Mouse (Mus musculus) v-Abl transformed pro-B cells (cell line): Measurements from ENCODE around the gene Flad1.

ENCODE experiments used
- in situ Hi-C, 2 experiments: fragments of 400-800 bp; cut with MboI; formaldehyde crosslinking; loops; one replicate each; pipeline ENCODE4 v1.15.1; 2025; ENCODE audit not compliant: unreplicated experiment in 2 of 2

Flad1 gene

GRCm38 (mm10) chr3:89386438-89387420, 24.9 kb downstream of the Flad1 start:
- in situ Hi-C loops: no loop called here

DNA sequence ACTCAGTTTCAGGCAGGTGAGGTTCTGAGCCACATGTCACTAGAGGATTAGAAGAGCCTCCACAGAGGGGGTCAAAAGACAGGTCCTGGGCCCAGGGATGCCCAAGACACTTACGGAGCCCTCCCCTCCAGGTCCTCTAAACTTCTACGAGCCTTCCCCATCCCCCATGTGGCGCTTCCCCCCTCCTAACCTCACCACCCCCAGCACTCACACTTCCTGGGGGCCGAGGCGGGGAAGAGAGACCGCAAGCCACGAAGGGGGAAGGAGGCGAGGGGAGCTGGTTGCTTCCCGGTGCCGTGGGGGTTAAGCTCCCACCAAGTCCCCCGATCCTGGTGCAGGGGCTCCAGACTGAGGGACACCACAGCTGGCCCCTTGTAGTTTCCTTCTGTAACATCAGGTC, 26.2 kb downstream of the Flad1 start:
- in situ Hi-C loops: no loop called here

- in situ Hi-C loops: no loop called here
Measured at GRCm38 (mm10) chr3:89384331-89385076, 27.2 kb downstream of the Flad1 start.

- in situ Hi-C loops: no loop called here
Measured at GRCm38 (mm10) chr3:89383651-89384255, 27.9 kb downstream of the Flad1 start.

DNA sequence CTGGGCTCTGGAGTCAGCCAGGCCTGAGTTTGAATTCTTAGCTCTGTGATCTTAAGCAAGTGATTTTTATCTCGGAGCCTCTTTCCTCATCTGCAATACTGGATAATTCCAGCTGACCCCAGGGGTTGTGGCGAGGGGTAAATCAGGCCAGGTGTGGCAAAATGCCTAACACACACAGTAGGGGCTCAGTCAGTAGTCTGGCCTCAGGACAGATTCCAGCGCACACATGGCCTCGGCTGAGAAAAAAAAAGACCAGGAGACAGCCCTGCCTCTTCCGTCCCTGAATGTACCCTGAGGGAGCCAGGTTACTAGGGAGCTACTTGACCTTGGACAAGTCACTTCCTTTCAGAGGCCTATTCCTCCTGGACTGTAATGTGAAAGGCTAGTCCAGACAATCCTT, 28.7 kb downstream of the Flad1 start:
- in situ Hi-C loops: no loop called here

DNA sequence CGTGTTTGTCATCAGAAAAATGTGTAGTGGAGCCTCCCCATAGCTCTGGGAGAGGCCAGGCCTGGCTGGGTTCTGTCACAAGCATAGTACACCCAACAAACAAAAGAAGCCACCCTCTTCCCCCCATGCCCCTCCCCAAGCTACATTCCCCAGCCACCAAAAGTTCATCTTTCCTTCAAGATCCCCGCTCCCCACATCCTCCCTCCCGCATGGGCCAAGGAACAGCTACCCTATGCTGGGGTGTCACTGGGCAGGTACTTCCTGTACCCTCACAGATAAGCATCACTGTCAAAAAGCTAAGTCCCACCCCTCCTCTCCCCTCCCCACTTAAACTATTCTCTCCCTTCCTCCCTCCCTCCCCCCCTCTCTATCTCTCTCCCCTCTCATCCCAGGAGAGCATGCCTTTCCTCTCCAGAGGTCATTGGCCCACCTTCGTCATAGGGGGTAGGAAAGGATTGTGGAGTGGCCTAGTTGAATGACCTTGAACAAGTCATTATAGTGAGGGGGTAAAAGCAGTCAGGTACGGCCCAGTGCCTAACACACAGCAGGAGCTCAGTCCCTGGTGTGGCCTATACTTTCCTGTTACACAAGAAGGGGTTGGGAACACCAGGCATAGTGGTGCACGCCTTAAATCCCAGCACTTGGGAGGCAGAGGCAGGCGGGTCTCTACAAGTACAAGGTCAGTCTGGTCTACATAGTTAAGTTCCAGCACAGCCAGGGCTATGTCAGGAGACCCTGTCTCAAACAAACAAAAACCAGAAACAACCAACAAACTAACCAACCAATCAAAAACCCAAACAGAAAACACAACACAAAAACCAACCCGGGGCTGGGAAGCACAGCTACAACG, 29.4 kb downstream of the Flad1 start:
- in situ Hi-C loops: no loop called here

DNA sequence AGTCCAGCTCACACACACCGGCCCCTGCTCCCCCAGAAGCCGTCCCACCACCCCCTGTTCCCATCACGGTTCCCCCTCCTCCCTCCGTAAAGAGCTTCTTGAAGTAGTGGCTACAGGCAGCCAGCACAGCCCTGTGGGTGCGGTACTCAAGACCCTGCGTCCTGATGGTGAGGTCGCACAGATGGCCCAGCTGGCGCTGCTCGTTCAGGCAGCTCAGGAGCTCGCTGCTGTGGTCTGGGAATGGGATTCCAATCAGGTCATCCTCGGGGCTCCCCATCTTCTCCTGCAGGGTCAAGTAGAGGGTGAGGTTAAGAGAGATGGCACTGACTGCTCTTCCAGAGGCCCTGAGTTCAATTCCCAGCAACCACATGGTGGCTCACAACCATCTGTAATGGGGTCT, 30.4 kb downstream of the Flad1 start:
- in situ Hi-C loops: no loop called here

GRCm38 (mm10) chr3:89380711-89381110, 31.0 kb downstream of the Flad1 start:
- in situ Hi-C loops: no loop called here

- in situ Hi-C loops: no loop called here
Measured at GRCm38 (mm10) chr3:89380291-89380690, 31.4 kb downstream of the Flad1 start.

- in situ Hi-C loops: loop anchor here in 1 of 2 experiments (10.0 kb wide), 1 partner anchor 105 kb away; no protein-coding TSS in a partner anchor
Measured at GRCm38 (mm10) chr3:89379388-89380131, 32.1 kb downstream of the Flad1 start.

DNA sequence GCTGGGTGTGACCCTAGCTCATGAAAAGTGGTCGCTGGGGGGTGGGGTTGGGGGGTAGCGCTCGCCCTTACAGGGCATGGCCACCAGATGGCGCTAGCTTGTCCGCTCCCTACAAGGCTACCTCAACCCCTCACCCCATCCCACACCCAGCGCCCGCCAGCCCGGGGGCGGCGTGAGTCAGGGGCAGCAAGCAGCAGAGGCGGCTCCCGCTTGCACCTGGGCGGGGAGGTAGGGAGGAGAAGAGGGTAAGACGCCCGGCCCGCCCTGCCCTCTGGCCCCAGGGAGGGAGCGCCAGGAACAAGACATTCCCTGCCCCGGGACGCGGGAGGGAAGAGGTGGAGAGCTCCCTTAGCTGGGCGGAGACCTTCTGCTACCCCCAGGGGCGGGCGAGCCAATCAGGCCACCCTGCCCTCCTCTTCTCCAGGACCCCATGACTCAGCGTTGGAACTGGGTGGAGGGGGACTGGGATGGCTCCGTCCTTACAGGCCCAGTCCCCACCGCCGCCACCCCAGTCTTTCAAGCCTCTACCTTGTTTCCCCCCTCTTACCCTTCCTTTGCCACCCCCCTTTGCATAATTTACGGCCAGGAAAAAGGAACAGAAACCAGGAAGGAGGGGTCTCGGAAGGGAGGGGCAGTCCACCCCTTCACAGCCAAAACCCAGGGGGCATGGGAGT, 33.1 kb downstream of the Flad1 start:
- in situ Hi-C loops: loop anchor here in 1 of 2 experiments (10.0 kb wide), 1 partner anchor 106 kb away; no protein-coding TSS in a partner anchor

- in situ Hi-C loops: loop anchor here in 1 of 2 experiments (10.0 kb wide), 1 partner anchor 107 kb away; no protein-coding TSS in a partner anchor
Measured at GRCm38 (mm10) chr3:89377831-89378230, 33.8 kb downstream of the Flad1 start.

DNA sequence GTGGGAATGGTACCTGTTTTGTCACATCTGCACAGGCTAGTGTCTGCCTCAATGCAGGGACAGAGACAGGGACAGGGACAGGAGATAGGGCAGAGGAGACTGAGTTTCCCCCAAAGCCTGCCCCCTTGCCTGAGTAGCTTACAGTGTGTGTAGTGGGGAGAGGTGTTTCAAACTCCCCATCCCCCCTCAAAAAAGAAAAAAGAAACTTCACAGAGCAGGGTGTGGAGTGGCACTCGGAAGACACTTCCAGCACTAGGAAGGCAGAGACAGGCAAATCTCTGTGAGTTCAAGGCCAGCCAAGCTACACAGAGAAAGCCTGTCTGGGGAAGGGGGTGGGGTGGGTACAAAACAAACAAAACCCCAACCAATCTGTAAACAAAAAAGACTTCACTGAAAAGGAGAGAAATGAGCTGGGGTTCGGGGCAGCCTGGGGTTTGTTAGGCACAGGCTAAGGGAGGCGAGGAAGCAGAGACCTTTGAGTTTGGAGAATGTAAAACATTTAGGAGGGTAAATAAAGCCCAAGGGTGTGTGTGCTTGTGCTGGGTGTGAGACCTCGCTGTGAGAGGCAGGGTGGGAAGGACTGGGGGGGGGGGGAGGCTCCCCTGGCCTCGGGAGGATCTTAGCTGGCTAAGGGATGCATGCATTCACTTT, 38.0 kb downstream of the Flad1 start:
- in situ Hi-C loops: loop anchor here in 1 of 2 experiments (10.0 kb wide), 1 partner anchor 111 kb away; no protein-coding TSS in a partner anchor

DNA sequence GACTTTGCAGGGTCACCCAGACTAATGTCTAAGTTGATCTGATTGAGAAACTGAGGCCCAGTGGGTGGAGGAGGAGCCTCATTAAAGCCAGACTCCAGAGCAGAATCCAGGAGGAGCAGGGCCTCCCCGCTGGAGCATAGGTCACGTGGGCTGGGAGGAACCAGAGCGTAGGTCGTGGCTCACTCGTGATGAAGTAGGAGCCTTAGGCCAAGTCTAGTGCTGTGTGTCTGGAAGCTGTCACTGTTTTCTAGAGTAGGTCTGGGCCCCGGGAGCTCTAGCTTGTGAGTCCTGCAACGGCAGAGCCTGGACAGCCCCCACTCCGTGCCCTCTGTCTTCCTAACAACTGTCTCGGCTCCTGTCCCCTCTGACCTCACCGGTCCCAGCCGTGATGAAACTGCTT, 44.3 kb downstream of the Flad1 start:
- in situ Hi-C loops: no loop called here

GRCm38 (mm10) chr3:89365486-89366414, 45.9 kb downstream of the Flad1 start:
- in situ Hi-C loops: no loop called here

DNA sequence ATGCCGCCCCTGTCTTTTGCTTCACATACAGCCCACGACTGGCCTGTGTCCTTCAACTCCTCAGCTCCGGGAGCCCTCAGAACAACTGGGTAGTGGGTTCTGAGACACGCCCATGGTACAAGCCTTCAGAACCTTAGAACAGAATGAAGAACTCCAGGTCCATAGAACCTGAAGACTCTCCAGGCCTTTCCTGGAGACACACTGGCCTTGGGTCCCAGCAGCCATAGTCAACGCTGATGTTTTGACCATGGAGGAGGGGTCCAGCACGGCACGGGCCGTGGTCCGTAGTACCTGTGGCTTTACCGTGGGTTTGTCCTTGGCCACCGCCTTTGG, 46.6 kb downstream of the Flad1 start, which contains the start of gene Dcst1:
Gene Dcst1 (minus strand): TSS at position 101 of the 333 bp plus-strand sequence.
- in situ Hi-C loops: no loop called here

DNA sequence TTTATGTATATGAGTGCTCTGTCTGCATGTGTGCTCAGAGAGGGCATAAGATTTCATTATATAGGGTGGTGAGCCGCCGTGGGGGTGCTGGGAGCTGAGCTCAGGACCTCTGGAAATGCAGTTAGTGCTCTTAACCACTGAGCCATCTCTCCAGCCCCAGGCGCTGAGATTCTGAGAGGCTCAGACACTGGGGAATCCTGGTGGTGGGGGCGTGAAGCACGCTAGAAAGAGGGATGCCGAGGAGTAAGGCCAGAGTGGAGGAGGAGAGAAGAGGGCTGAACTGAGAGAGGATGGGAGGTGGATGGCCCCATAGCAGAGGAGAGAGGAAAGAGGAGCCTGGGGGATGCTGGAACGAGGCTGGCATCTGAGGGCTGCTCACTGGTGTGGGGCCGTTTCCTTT, 47.0 kb downstream of the Flad1 start:
- in situ Hi-C loops: no loop called here
